Mouse (Mus musculus) G1E (cell line): ENCODE data around the gene Adamts12. TPM values are rescaled to one million over a fixed set of nuclear protein-coding genes. Genes with fewer than 3 reads are reported as not detected.

Source experiments
- ATAC-seq: 2 replicates; pipeline ENCODE4 v1.8.0; 2016; ENCODE audit warnings: mild to moderate bottlenecking; ENCODE audit not compliant: insufficient number of reproducible peaks, poor library complexity, low FRiP score, severe bottlenecking; ENCODE audit errors: extremely low read depth
- DNase-seq: peaks from one replicate; pipeline ENCODE4 v3.0.0; 2012; ENCODE audit warnings: low spot score
- H3K27me3 ChIP-seq: 2 replicates; pipeline ENCODE4 v1.6.1; 2012; ENCODE audit warnings: mild to moderate bottlenecking, low read length, inconsistent platforms; ENCODE audit not compliant: insufficient read depth
- H3K36me3 ChIP-seq: replicated peaks from 2 replicates; pipeline ENCODE3; 2012; ENCODE audit warnings: mild to moderate bottlenecking, inconsistent platforms
- H3K4me1 ChIP-seq: 2 replicates; pipeline ENCODE4 v1.6.1; 2012; ENCODE audit warnings: low read depth, low read length, inconsistent platforms, mixed read lengths; ENCODE audit not compliant: insufficient read depth
- H3K4me3 ChIP-seq: 2 replicates; pipeline ENCODE4 v1.5.1; 2012; ENCODE audit warnings: low read depth, mild to moderate bottlenecking, inconsistent platforms, low read length, moderate library complexity, mixed read lengths
- H3K9me3 ChIP-seq: replicated peaks from 2 replicates; pipeline ENCODE4 v1.6.1; 2012; ENCODE audit warnings: inconsistent platforms
- CTCF ChIP-seq: IDR thresholded peaks from 2 replicates; pipeline ENCODE4 v1.5.1; 2012; ENCODE audit warnings: low read depth, low read length, inconsistent platforms, mixed read lengths
- GATA1 ChIP-seq: IDR thresholded peaks from 2 replicates; pipeline ENCODE4 v1.6.1; 2012; ENCODE audit warnings: borderline replicate concordance, low read length, inconsistent platforms, mixed read lengths
- GATA2 ChIP-seq: IDR thresholded peaks from 2 replicates; pipeline ENCODE4 v1.6.1; 2012; ENCODE audit warnings: low read depth, low read length, inconsistent platforms, borderline replicate concordance
- POLR2AphosphoS5 ChIP-seq: IDR thresholded peaks from 2 replicates; pipeline ENCODE4 v1.6.1; 2012; ENCODE audit warnings: low read depth, low read length, inconsistent platforms; ENCODE audit not compliant: insufficient replicate concordance
- TAL1 ChIP-seq: conservative IDR thresholded peaks from 2 replicates; pipeline ENCODE4 v1.6.1; 2012; ENCODE audit warnings: low read depth, low read length, inconsistent platforms, mixed read lengths
- polyA plus RNA-seq: library from polyadenylated mRNA; stranded (reverse); fragments of >175 nt; gene quantifications from 2 replicates; pipeline ENCODE4 v1.2.3, GENCODE M21; 2012
- total RNA-seq, 2 experiments: library from RNA; stranded (forward) in 1 of 2; stranded (reverse) in 1 of 2; fragments of 200-1000 nt in 1 of 2; fragments of >200 nt in 1 of 2; fragmentation: Nextera tagmentation in 1 of 2; gene quantifications; 2 replicates each; pipeline ENCODE4 v1.2.3; 2014 to 2017

The Adamts12 gene
- total and polyA plus RNA-seq, 3 experiments: 0.16 TPM; not detected in 2

GRCm38 (mm10) chr15:11067891-11068290 lies 3.3 kb downstream of the Adamts12 start:
- peaks cover 2% of the 10 kb centered on the region; the same call in 1 of the 2 replicates for H3K27me3 ChIP-seq
- TF ChIP-seq POLR2AphosphoS5: no peak
- no peak for TF ChIP-seq CTCF
- TF ChIP-seq TAL1: no peak
- no peak for TF ChIP-seq GATA2
- TF ChIP-seq GATA1: no peak

GRCm38 (mm10) chr15:11075726-11076361 lies 11.3 kb downstream of the Adamts12 start:
- TF ChIP-seq GATA1 (no peak), CTCF (no peak), POLR2AphosphoS5 (no peak), TAL1 (no peak), GATA2 (no peak)
- Histone ChIP-seq H3K27me3 (peaks cover 2% of the 10 kb centered on the region; the same call in 1 of the 2 replicates), H3K4me1 (no peaks in the 10 kb centered on the region), H3K4me3 (no peak overlapping the region), H3K9me3 (no peaks in the 10 kb centered on the region), H3K36me3 (no peaks in the 10 kb centered on the region)
- no peak for DNase-seq
- ATAC-seq: no peak

More at GRCm38 (mm10) chr15:11067891-11068290, 3.3 kb downstream of the Adamts12 start:
- ATAC-seq: no peak
- Histone ChIP-seq H3K4me3 (no peak overlapping the region), H3K4me1 (no peaks in the 10 kb centered on the region), H3K9me3 (no peaks in the 10 kb centered on the region), H3K36me3 (no peaks in the 10 kb centered on the region)
- no peak for DNase-seq

- Histone ChIP-seq H3K4me1 (no peaks in the 10 kb centered on the region), H3K36me3 (no peaks in the 10 kb centered on the region), H3K27me3 (no peaks in the 10 kb centered on the region), H3K9me3 (no peaks in the 10 kb centered on the region), H3K4me3 (no peak overlapping the region)
- no peak for DNase-seq
- ATAC-seq: no peak
- TF ChIP-seq POLR2AphosphoS5 (no peak), TAL1 (no peak), CTCF (no peak), GATA2 (no peak), GATA1 (no peak)
Observed at GRCm38 (mm10) chr15:11082961-11083569, 18.5 kb downstream of the Adamts12 start.

- ATAC-seq (no peak), DNase-seq (no peak)
- Histone ChIP-seq H3K27me3 (no peaks in the 10 kb centered on the region), H3K36me3 (no peaks in the 10 kb centered on the region), H3K4me1 (no peaks in the 10 kb centered on the region), H3K9me3 (no peaks in the 10 kb centered on the region), H3K4me3 (no peak overlapping the region)
- TF ChIP-seq GATA2: no peak
- TF ChIP-seq TAL1: no peak
- no peak for TF ChIP-seq CTCF
- no peak for TF ChIP-seq POLR2AphosphoS5
- no peak for TF ChIP-seq GATA1
Observed at GRCm38 (mm10) chr15:11083678-11084077, 19.1 kb downstream of the Adamts12 start.

GRCm38 (mm10) chr15:11084241-11084992 lies 19.8 kb downstream of the Adamts12 start:
- Histone ChIP-seq H3K4me3 (no peak overlapping the region), H3K4me1 (no peaks in the 10 kb centered on the region), H3K9me3 (no peaks in the 10 kb centered on the region), H3K36me3 (no peaks in the 10 kb centered on the region), H3K27me3 (no peaks in the 10 kb centered on the region)
- ATAC-seq (no peak), DNase-seq (no peak)
- TF ChIP-seq TAL1: no peak
- no peak for TF ChIP-seq POLR2AphosphoS5
- no peak for TF ChIP-seq CTCF
- no peak for TF ChIP-seq GATA1
- no peak for TF ChIP-seq GATA2

- ATAC-seq: no peak
Observed at GRCm38 (mm10) chr15:11084993-11085365, 20.4 kb downstream of the Adamts12 start.

More at GRCm38 (mm10) chr15:11084993-11085365, 20.4 kb downstream of the Adamts12 start:
- Histone ChIP-seq H3K9me3 (no peaks in the 10 kb centered on the region), H3K36me3 (no peaks in the 10 kb centered on the region), H3K27me3 (no peaks in the 10 kb centered on the region), H3K4me3 (no peak overlapping the region), H3K4me1 (no peaks in the 10 kb centered on the region)
- TF ChIP-seq GATA1 (no peak), POLR2AphosphoS5 (no peak), GATA2 (no peak), CTCF (no peak), TAL1 (no peak)
- no peak for DNase-seq
